Mouse (Mus musculus) heart, adult 11 months (tissue): ENCODE measurements around the gene AA467197.

Experiments used
- DNase-seq: peaks from one replicate; pipeline ENCODE4 v3.0.0; 2022

Gene AA467197

GRCm38 (mm10) chr2:122636686-122637085, at the start of gene AA467197:
TSS of gene AA467197 (plus strand) at chr2:122636986.
- peak; percentile 17 for DNase-seq

GRCm38 (mm10) chr2:122587861-122588519, 48.8 kb upstream of the AA467197 start:
- DNase-seq, result peak; percentile 68

- peak; percentile 45 for DNase-seq
Measured at GRCm38 (mm10) chr2:122590351-122590750, 46.4 kb upstream of the AA467197 start.

GRCm38 (mm10) chr2:122591213-122591612, 45.6 kb upstream of the AA467197 start:
- peak; percentile 18 for DNase-seq

GRCm38 (mm10) chr2:122595461-122595860, 41.3 kb upstream of the AA467197 start:
- DNase-seq, result peak; percentile 54

- DNase-seq, result peak; percentile 91
Measured at GRCm38 (mm10) chr2:122599736-122600135, 37.0 kb upstream of the AA467197 start.

GRCm38 (mm10) chr2:122601354-122601753, 35.4 kb upstream of the AA467197 start:
- DNase-seq, result peak; percentile 61

- DNase-seq, result peak; percentile 29
Measured at GRCm38 (mm10) chr2:122605829-122606228, 31.0 kb upstream of the AA467197 start.

- DNase-seq, result peak; percentile 81
Measured at GRCm38 (mm10) chr2:122608820-122609219, 28.0 kb upstream of the AA467197 start.

- DNase-seq, result peak; percentile 99
Measured at GRCm38 (mm10) chr2:122610746-122611653, 25.8 kb upstream of the AA467197 start, which contains the start of gene Gatm. TSS of gene Gatm (minus strand) at chr2:122611303.

GRCm38 (mm10) chr2:122611654-122611973, 25.2 kb upstream of the AA467197 start:
- no peak for DNase-seq

GRCm38 (mm10) chr2:122616237-122616636, 20.5 kb upstream of the AA467197 start:
- DNase-seq, result peak; percentile 27

GRCm38 (mm10) chr2:122617792-122618191, 19.0 kb upstream of the AA467197 start:
- DNase-seq, result peak; percentile 62

- DNase-seq, result peak; percentile 27
Measured at GRCm38 (mm10) chr2:122618719-122619118, 18.1 kb upstream of the AA467197 start.

- peak; percentile 4 for DNase-seq
Measured at GRCm38 (mm10) chr2:122621337-122622110, 15.3 kb upstream of the AA467197 start.

- DNase-seq, result no peak
Measured at GRCm38 (mm10) chr2:122625930-122626329, 10.9 kb upstream of the AA467197 start.

- peak; percentile 96 for DNase-seq
Measured at GRCm38 (mm10) chr2:122628976-122629375, 7.8 kb upstream of the AA467197 start.

- peak; percentile 75 for DNase-seq
Measured at GRCm38 (mm10) chr2:122629871-122630270, 6.9 kb upstream of the AA467197 start.

- peak; percentile 99 for DNase-seq
Measured at GRCm38 (mm10) chr2:122630465-122631225, 6.1 kb upstream of the AA467197 start.

GRCm38 (mm10) chr2:122631226-122631801, 5.5 kb upstream of the AA467197 start:
- peak; percentile 92 for DNase-seq

GRCm38 (mm10) chr2:122637526-122637997, 776 bp downstream of the AA467197 start:
- DNase-seq, result peak; percentile 96

- DNase-seq, result peak; percentile 42
Measured at GRCm38 (mm10) chr2:122638029-122638428, 1.2 kb downstream of the AA467197 start.
